Mouse (Mus musculus): Measurements from ENCODE around the gene Cep290. TPM values are rescaled to one million over a fixed set of nuclear protein-coding genes. Genes with fewer than 3 reads are reported as not detected.

The Cep290 gene
- polyA plus RNA-seq, 1 experiment from 2014 or later = 4.2 TPM

- H3K9ac ChIP-seq (ENCODE audit: low read depth, low read length) = no peak overlapping the region
- H3K4me2 ChIP-seq = no peak overlapping the region
- no peaks in the 10 kb centered on the region for H3K9me3 ChIP-seq (replicated peaks; ENCODE audit: control insufficient read depth, low read length)
- H3K27me3 ChIP-seq (ENCODE audit: control insufficient read depth, insufficient read depth, low read length) = no peaks in the 10 kb centered on the region
- WGBS (ENCODE audit: insufficient replicate concordance) = 73% methylated on average over 6 of the region's 6 CpGs
- no peak overlapping the region for H3K4me3 ChIP-seq (ENCODE audit: low read depth, low read length)
- no peaks in the 10 kb centered on the region for H3K4me1 ChIP-seq (ENCODE audit: control insufficient read depth, insufficient read depth, low read length)
- no peaks in the 10 kb centered on the region for H3K36me3 ChIP-seq (ENCODE audit: control insufficient read depth, insufficient read depth, low read length)
- no peak overlapping the region for H3K27ac ChIP-seq (ENCODE audit: low read depth, low read length)
- no peak for ATAC-seq (replicated peaks; ENCODE audit: insufficient number of reproducible peaks, low FRiP score, low TSS enrichment)
Observed at GRCm38 (mm10) chr10:100617233-100617903, 130.0 kb downstream of the Cep290 start.

GRCm38 (mm10) chr10:100619474-100619873 is 132.1 kb downstream of the Cep290 start:
- no peak overlapping the region for H3K4me2 ChIP-seq
- no peak overlapping the region for H3K27ac ChIP-seq (ENCODE audit: low read depth, low read length)
- H3K4me1 ChIP-seq (ENCODE audit: control insufficient read depth, insufficient read depth, low read length) = no peaks in the 10 kb centered on the region
- no peak overlapping the region for H3K9ac ChIP-seq (ENCODE audit: low read depth, low read length)
- H3K4me3 ChIP-seq (ENCODE audit: low read depth, low read length) = no peak overlapping the region
- H3K27me3 ChIP-seq (ENCODE audit: control insufficient read depth, insufficient read depth, low read length) = no peaks in the 10 kb centered on the region
- no peaks in the 10 kb centered on the region for H3K9me3 ChIP-seq (replicated peaks; ENCODE audit: control insufficient read depth, low read length)
- WGBS (ENCODE audit: insufficient replicate concordance) = 85% methylated on average over 7 of the region's 7 CpGs
- no peaks in the 10 kb centered on the region for H3K36me3 ChIP-seq (ENCODE audit: control insufficient read depth, insufficient read depth, low read length)
- no peak for ATAC-seq (replicated peaks; ENCODE audit: insufficient number of reproducible peaks, low FRiP score, low TSS enrichment)

- H3K4me3 ChIP-seq (ENCODE audit: low read depth, low read length) = no peak overlapping the region
- no peak for ATAC-seq (replicated peaks; ENCODE audit: insufficient number of reproducible peaks, low FRiP score, low TSS enrichment)
- no peak overlapping the region for H3K9ac ChIP-seq (ENCODE audit: low read depth, low read length)
- no peaks in the 10 kb centered on the region for H3K36me3 ChIP-seq (ENCODE audit: control insufficient read depth, insufficient read depth, low read length)
- H3K27me3 ChIP-seq (ENCODE audit: control insufficient read depth, insufficient read depth, low read length) = no peaks in the 10 kb centered on the region
- H3K4me2 ChIP-seq = no peak overlapping the region
- H3K27ac ChIP-seq (ENCODE audit: low read depth, low read length) = no peak overlapping the region
- WGBS (ENCODE audit: insufficient replicate concordance) = 86% methylated on average over 12 of the region's 12 CpGs
- H3K4me1 ChIP-seq (ENCODE audit: control insufficient read depth, insufficient read depth, low read length) = no peaks in the 10 kb centered on the region
- H3K9me3 ChIP-seq (replicated peaks; ENCODE audit: control insufficient read depth, low read length) = no peaks in the 10 kb centered on the region
Observed at GRCm38 (mm10) chr10:100620040-100620439, 132.7 kb downstream of the Cep290 start.

GRCm38 (mm10) chr10:100622494-100622893 is 135.1 kb downstream of the Cep290 start:
- no peaks in the 10 kb centered on the region for H3K4me1 ChIP-seq (ENCODE audit: control insufficient read depth, insufficient read depth, low read length)
- WGBS (ENCODE audit: insufficient replicate concordance) = 71% methylated on average over 3 of the region's 3 CpGs
- H3K9me3 ChIP-seq (replicated peaks; ENCODE audit: control insufficient read depth, low read length) = no peaks in the 10 kb centered on the region
- no peaks in the 10 kb centered on the region for H3K27me3 ChIP-seq (ENCODE audit: control insufficient read depth, insufficient read depth, low read length)
- no peak overlapping the region for H3K4me3 ChIP-seq (ENCODE audit: low read depth, low read length)
- no peak overlapping the region for H3K4me2 ChIP-seq
- no peak for ATAC-seq (replicated peaks; ENCODE audit: insufficient number of reproducible peaks, low FRiP score, low TSS enrichment)
- no peak overlapping the region for H3K27ac ChIP-seq (ENCODE audit: low read depth, low read length)
- H3K9ac ChIP-seq (ENCODE audit: low read depth, low read length) = no peak overlapping the region
- no peaks in the 10 kb centered on the region for H3K36me3 ChIP-seq (ENCODE audit: control insufficient read depth, insufficient read depth, low read length)

Other genes with a start within 250 kb of the Cep290 start
- gene Gm4301, start 151.9 kb upstream of the Cep290 start, polyA plus RNA-seq (2014; fragmentation: Nextera tagmentation; extraction: Ambion mirVana) = not detected in 2 replicates
- not detected in 2 replicates for gene Gm4302, start 146.7 kb upstream of the Cep290 start, polyA plus RNA-seq (2014; fragmentation: Nextera tagmentation; extraction: Ambion mirVana)
- gene Gm4303, start 141.6 kb upstream of the Cep290 start, polyA plus RNA-seq (2014; fragmentation: Nextera tagmentation; extraction: Ambion mirVana) = not detected in 2 replicates
- not detected in 2 replicates for gene Gm4305, start 136.5 kb upstream of the Cep290 start, polyA plus RNA-seq (2014; fragmentation: Nextera tagmentation; extraction: Ambion mirVana)
- gene Gm4307, start 126.2 kb upstream of the Cep290 start, polyA plus RNA-seq (2014; fragmentation: Nextera tagmentation; extraction: Ambion mirVana) = not detected in 2 replicates
- not detected in 2 replicates for gene Gm4312, start 105.0 kb upstream of the Cep290 start, polyA plus RNA-seq (2014; fragmentation: Nextera tagmentation; extraction: Ambion mirVana)
- 23.2 and 28.7 TPM in 2 replicates for gene Tmtc3, start 208 bp upstream of the Cep290 start, polyA plus RNA-seq (2014; fragmentation: Nextera tagmentation; extraction: Ambion mirVana)
- gene 4930430F08Rik, start 102.9 kb downstream of the Cep290 start, polyA plus RNA-seq (2014; fragmentation: Nextera tagmentation; extraction: Ambion mirVana) = 9.2 and 9.4 TPM in 2 replicates
- not detected in 2 replicates for gene 1700017N19Rik, start 102.9 kb downstream of the Cep290 start, polyA plus RNA-seq (2014; fragmentation: Nextera tagmentation; extraction: Ambion mirVana)